Mouse (Mus musculus) stomach, postnatal 0 days (tissue): ENCODE results near the gene Ppm1h.

ENCODE experiments used
- CTCF ChIP-seq: IDR thresholded peaks from 2 replicates; pipeline ENCODE4 v1.5.1; 2016; ENCODE audit warnings: antibody characterized with exemption, low read depth, mild to moderate bottlenecking, moderate library complexity
- EP300 ChIP-seq: optimal IDR thresholded peaks from 2 replicates; pipeline ENCODE3; 2016; ENCODE audit warnings: antibody characterized with exemption

- TF ChIP-seq CTCF (no peak), EP300 (no peak)
Observed at GRCm38 (mm10) chr10:122741191-122741590, 62.6 kb downstream of the Ppm1h start.
